Mouse (Mus musculus): ENCODE data around the gene Gm21970.
"Not testable (repeated sequence)": the region's sequence is repeated elsewhere in the genome, so short reads cannot be mapped to it uniquely, and the experiment has no call there.

Gene Gm21970

GRCm38 (mm10) chr16:91438599-91438998 lies 47.1 kb downstream of the Gm21970 start:
- DNase-seq (ENCODE audit: low spot score): not testable (repeated sequence)

- DNase-seq (ENCODE audit: low spot score): no peak
Measured at GRCm38 (mm10) chr16:91441366-91441765, 49.8 kb downstream of the Gm21970 start.

- DNase-seq (ENCODE audit: low spot score): no peak
Measured at GRCm38 (mm10) chr16:91441811-91442240, 50.3 kb downstream of the Gm21970 start.

- no peak for DNase-seq (ENCODE audit: low spot score)
Measured at GRCm38 (mm10) chr16:91442446-91442845, 50.9 kb downstream of the Gm21970 start.

GRCm38 (mm10) chr16:91443211-91443611 lies 51.7 kb downstream of the Gm21970 start:
- DNase-seq (ENCODE audit: low spot score): no peak

- DNase-seq (ENCODE audit: low spot score): no peak
Measured at GRCm38 (mm10) chr16:91444847-91445246, 53.3 kb downstream of the Gm21970 start.

- DNase-seq (ENCODE audit: low spot score): no peak
Measured at GRCm38 (mm10) chr16:91445566-91445965, 54.0 kb downstream of the Gm21970 start.

GRCm38 (mm10) chr16:91446778-91447511 lies 55.4 kb downstream of the Gm21970 start:
- no peak for DNase-seq (ENCODE audit: low spot score)

- no peak for DNase-seq (ENCODE audit: low spot score)
Measured at GRCm38 (mm10) chr16:91447512-91447900, 56.0 kb downstream of the Gm21970 start.

- no peak for DNase-seq (ENCODE audit: low spot score)
Measured at GRCm38 (mm10) chr16:91448088-91448487, 56.6 kb downstream of the Gm21970 start.

- DNase-seq (ENCODE audit: low spot score): no peak
Measured at GRCm38 (mm10) chr16:91448895-91449294, 57.4 kb downstream of the Gm21970 start.

- no peak for DNase-seq (ENCODE audit: low spot score)
Measured at GRCm38 (mm10) chr16:91450137-91451064, 58.9 kb downstream of the Gm21970 start.

- no peak for DNase-seq (ENCODE audit: low spot score)
Measured at GRCm38 (mm10) chr16:91451949-91452348, 60.4 kb downstream of the Gm21970 start.

- DNase-seq (ENCODE audit: low spot score): no peak
Measured at GRCm38 (mm10) chr16:91452363-91452896, 60.9 kb downstream of the Gm21970 start.

GRCm38 (mm10) chr16:91455868-91456267 lies 64.3 kb downstream of the Gm21970 start:
- DNase-seq (ENCODE audit: low spot score): no peak

- DNase-seq (ENCODE audit: low spot score): no peak
Measured at GRCm38 (mm10) chr16:91458301-91458746, 66.8 kb downstream of the Gm21970 start.

- no peak for DNase-seq (ENCODE audit: low spot score)
Measured at GRCm38 (mm10) chr16:91458976-91459375, 67.5 kb downstream of the Gm21970 start.

- DNase-seq (ENCODE audit: low spot score): no peak
Measured at GRCm38 (mm10) chr16:91459396-91459795, 67.9 kb downstream of the Gm21970 start.

- DNase-seq (ENCODE audit: low spot score): no peak
Measured at GRCm38 (mm10) chr16:91459841-91460370, 68.4 kb downstream of the Gm21970 start.

GRCm38 (mm10) chr16:91461066-91461638 lies 69.6 kb downstream of the Gm21970 start:
- no peak for DNase-seq (ENCODE audit: low spot score)

GRCm38 (mm10) chr16:91461773-91462181 lies 70.3 kb downstream of the Gm21970 start:
- DNase-seq (ENCODE audit: low spot score): no peak

- DNase-seq (ENCODE audit: low spot score): no peak
Measured at GRCm38 (mm10) chr16:91462644-91463043, 71.1 kb downstream of the Gm21970 start.
